Mouse (Mus musculus): ENCODE results near the gene Entr1. TPM values are rescaled to one million over a fixed set of nuclear protein-coding genes. Genes with fewer than 3 reads are reported as not detected.

Gene Entr1
- polyA plus RNA-seq, 1 experiment: 49.1 TPM

DNA sequence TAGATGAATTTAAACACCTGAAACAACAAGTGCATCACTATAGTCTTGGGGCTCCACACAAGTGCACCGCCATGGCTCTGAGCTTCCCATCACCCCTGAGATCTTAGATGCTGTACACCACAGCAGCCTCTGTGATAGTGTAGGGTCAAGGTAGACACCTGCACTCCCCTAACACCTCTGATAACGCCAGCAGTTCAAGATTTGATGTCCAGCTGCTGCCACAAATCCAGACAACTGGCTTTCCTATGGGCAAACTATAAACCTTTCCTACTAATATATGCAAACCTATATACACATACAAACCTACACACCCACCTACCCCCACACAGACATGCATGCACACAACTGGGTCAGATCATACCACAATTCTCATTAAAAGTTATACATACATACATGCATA, 35.4 kb upstream of the Entr1 start:
- Histone ChIP-seq H3ac (ENCODE audit: control insufficient read depth, insufficient read length, low read depth) (no peak overlapping the region), H3K4me3 (ENCODE audit: insufficient read depth, poor library complexity, severe bottlenecking) (no peak overlapping the region), H3K79me3 (ENCODE audit: low read depth) (no peaks in the 10 kb centered on the region), H3K27me3 (ENCODE audit: control insufficient read depth, insufficient read depth, insufficient read length) (no peaks in the 10 kb centered on the region), H3K36me3 (ENCODE audit: control insufficient read depth, insufficient read depth) (peaks cover 94% of the 10 kb centered on the region), H3K79me2 (ENCODE audit: control insufficient read depth, insufficient read depth) (no peaks in the 10 kb centered on the region)
- TF ChIP-seq FOSL1 (IDR thresholded peaks at IDR 0.05; ENCODE audit: insufficient read depth, low read length, poor library complexity, severe bottlenecking) (no peak), USF1 (IDR thresholded peaks at IDR 0.05; ENCODE audit: low read depth) (no peak), CEBPB (IDR thresholded peaks at IDR 0.05; ENCODE audit: low read depth) (no peak), CTCF (IDR thresholded peaks at IDR 0.05; ENCODE audit: control insufficient read depth, insufficient read depth, insufficient read length) (no peak), MYOG (IDR thresholded peaks at IDR 0.05; ENCODE audit: control insufficient read depth, extremely low read depth, insufficient read length) (no peak), MAX (IDR thresholded peaks at IDR 0.05) (no peak), MYOD1 (IDR thresholded peaks at IDR 0.05; ENCODE audit: control insufficient read depth, insufficient read length, low read depth) (no peak)

- no peak for TF ChIP-seq MYOD1 (IDR thresholded peaks at IDR 0.05; ENCODE audit: control insufficient read depth, insufficient read length, low read depth)
- peaks cover 81% of the 10 kb centered on the region for H3K36me3 ChIP-seq (ENCODE audit: control insufficient read depth, insufficient read depth)
Observed at GRCm38 (mm10) chr2:26423086-26423485, 34.0 kb upstream of the Entr1 start.

GRCm38 (mm10) chr2:26421969-26422368, 32.9 kb upstream of the Entr1 start:
- H3K4me3 ChIP-seq (ENCODE audit: insufficient read depth, poor library complexity, severe bottlenecking): no peak overlapping the region
- H3K36me3 ChIP-seq (ENCODE audit: control insufficient read depth, insufficient read depth): peaks cover 74% of the 10 kb centered on the region

More at GRCm38 (mm10) chr2:26423086-26423485, 34.0 kb upstream of the Entr1 start:
- H3ac ChIP-seq (ENCODE audit: control insufficient read depth, insufficient read length, low read depth): no peak overlapping the region
- H3K27me3 ChIP-seq (ENCODE audit: control insufficient read depth, insufficient read depth, insufficient read length): no peaks in the 10 kb centered on the region
- H3K79me3 ChIP-seq (ENCODE audit: low read depth): no peaks in the 10 kb centered on the region
- H3K4me3 ChIP-seq (ENCODE audit: insufficient read depth, poor library complexity, severe bottlenecking): no peak overlapping the region
- no peaks in the 10 kb centered on the region for H3K79me2 ChIP-seq (ENCODE audit: control insufficient read depth, insufficient read depth)

GRCm38 (mm10) chr2:26418120-26418519, 29.0 kb upstream of the Entr1 start:
- no peak overlapping the region for H3ac ChIP-seq (ENCODE audit: control insufficient read depth, insufficient read length, low read depth)
- TF ChIP-seq MAX (IDR thresholded peaks at IDR 0.05): no peak
- peak; percentile 34 for TF ChIP-seq CEBPB (IDR thresholded peaks at IDR 0.05; ENCODE audit: low read depth)
- no peak overlapping the region for H3K4me3 ChIP-seq (ENCODE audit: insufficient read depth, poor library complexity, severe bottlenecking)

More at GRCm38 (mm10) chr2:26421969-26422368, 32.9 kb upstream of the Entr1 start:
- no peak for TF ChIP-seq CEBPB (IDR thresholded peaks at IDR 0.05; ENCODE audit: low read depth)
- TF ChIP-seq MYOD1 (IDR thresholded peaks at IDR 0.05; ENCODE audit: control insufficient read depth, insufficient read length, low read depth): no peak
- TF ChIP-seq FOSL1 (IDR thresholded peaks at IDR 0.05; ENCODE audit: insufficient read depth, low read length, poor library complexity, severe bottlenecking): no peak
- no peak for TF ChIP-seq MYOG (IDR thresholded peaks at IDR 0.05; ENCODE audit: control insufficient read depth, extremely low read depth, insufficient read length)
- no peak for TF ChIP-seq MAX (IDR thresholded peaks at IDR 0.05)
- TF ChIP-seq CTCF (IDR thresholded peaks at IDR 0.05; ENCODE audit: control insufficient read depth, insufficient read depth, insufficient read length): no peak
- TF ChIP-seq USF1 (IDR thresholded peaks at IDR 0.05; ENCODE audit: low read depth): no peak
- H3K79me3 ChIP-seq (ENCODE audit: low read depth): no peaks in the 10 kb centered on the region
- no peaks in the 10 kb centered on the region for H3K27me3 ChIP-seq (ENCODE audit: control insufficient read depth, insufficient read depth, insufficient read length)
- no peak overlapping the region for H3ac ChIP-seq (ENCODE audit: control insufficient read depth, insufficient read length, low read depth)
- H3K79me2 ChIP-seq (ENCODE audit: control insufficient read depth, insufficient read depth): no peaks in the 10 kb centered on the region

GRCm38 (mm10) chr2:26417066-26417465, 27.9 kb upstream of the Entr1 start:
- H3K27me3 ChIP-seq (ENCODE audit: control insufficient read depth, insufficient read depth, insufficient read length): no peaks in the 10 kb centered on the region
- no peaks in the 10 kb centered on the region for H3K79me2 ChIP-seq (ENCODE audit: control insufficient read depth, insufficient read depth)
- TF ChIP-seq CTCF (IDR thresholded peaks at IDR 0.05; ENCODE audit: control insufficient read depth, insufficient read depth, insufficient read length) (no peak), MYOG (IDR thresholded peaks at IDR 0.05; ENCODE audit: control insufficient read depth, extremely low read depth, insufficient read length) (no peak), MAX (IDR thresholded peaks at IDR 0.05) (no peak), CEBPB (IDR thresholded peaks at IDR 0.05; ENCODE audit: low read depth) (no peak), FOSL1 (IDR thresholded peaks at IDR 0.05; ENCODE audit: insufficient read depth, low read length, poor library complexity, severe bottlenecking) (no peak), MYOD1 (IDR thresholded peaks at IDR 0.05; ENCODE audit: control insufficient read depth, insufficient read length, low read depth) (no peak), USF1 (IDR thresholded peaks at IDR 0.05; ENCODE audit: low read depth) (no peak)
- H3K4me3 ChIP-seq (ENCODE audit: insufficient read depth, poor library complexity, severe bottlenecking): no peak overlapping the region
- no peaks in the 10 kb centered on the region for H3K79me3 ChIP-seq (ENCODE audit: low read depth)
- peaks cover 57% of the 10 kb centered on the region for H3K36me3 ChIP-seq (ENCODE audit: control insufficient read depth, insufficient read depth)
- H3ac ChIP-seq (ENCODE audit: control insufficient read depth, insufficient read length, low read depth): no peak overlapping the region

More at GRCm38 (mm10) chr2:26418120-26418519, 29.0 kb upstream of the Entr1 start:
- Histone ChIP-seq H3K79me3 (ENCODE audit: low read depth) (no peaks in the 10 kb centered on the region), H3K36me3 (ENCODE audit: control insufficient read depth, insufficient read depth) (peaks cover 67% of the 10 kb centered on the region), H3K79me2 (ENCODE audit: control insufficient read depth, insufficient read depth) (no peaks in the 10 kb centered on the region), H3K27me3 (ENCODE audit: control insufficient read depth, insufficient read depth, insufficient read length) (no peaks in the 10 kb centered on the region)

DNA sequence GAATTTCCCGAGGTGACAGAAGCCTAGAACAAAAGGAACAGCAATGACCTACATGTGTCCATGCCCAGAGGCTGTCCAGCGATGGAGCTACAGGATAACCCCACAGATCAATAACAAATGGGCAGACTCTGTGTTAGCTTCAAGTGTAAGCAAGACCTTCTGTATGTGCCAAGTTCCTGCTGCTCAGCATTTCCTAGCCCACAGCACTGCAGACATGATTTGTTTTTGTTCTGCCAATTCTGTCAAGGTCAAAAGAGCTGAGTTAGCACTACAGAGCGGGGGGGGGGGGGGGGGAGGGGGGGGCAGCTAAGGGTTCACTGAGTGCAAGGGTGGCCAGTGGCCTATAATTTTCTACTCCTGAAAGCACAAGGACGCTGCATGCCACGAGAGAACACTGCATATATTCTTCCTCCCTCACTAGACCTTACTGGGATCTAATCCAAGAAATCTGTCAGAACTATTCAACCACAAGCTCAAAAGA, 21.9 kb upstream of the Entr1 start:
- peaks cover 28% of the 10 kb centered on the region for H3K79me2 ChIP-seq (ENCODE audit: control insufficient read depth, insufficient read depth)
- H3K4me3 ChIP-seq (ENCODE audit: insufficient read depth, poor library complexity, severe bottlenecking): no peak overlapping the region
- no peak overlapping the region for H3ac ChIP-seq (ENCODE audit: control insufficient read depth, insufficient read length, low read depth)
- no peaks in the 10 kb centered on the region for H3K27me3 ChIP-seq (ENCODE audit: control insufficient read depth, insufficient read depth, insufficient read length)
- no peak for TF ChIP-seq MAX (IDR thresholded peaks at IDR 0.05)
- TF ChIP-seq MYOD1 (IDR thresholded peaks at IDR 0.05; ENCODE audit: control insufficient read depth, insufficient read length, low read depth): no peak
- no peak for TF ChIP-seq MYOG (IDR thresholded peaks at IDR 0.05; ENCODE audit: control insufficient read depth, extremely low read depth, insufficient read length)
- no peak for TF ChIP-seq CTCF (IDR thresholded peaks at IDR 0.05; ENCODE audit: control insufficient read depth, insufficient read depth, insufficient read length)
- peaks cover 5% of the 10 kb centered on the region for H3K79me3 ChIP-seq (ENCODE audit: low read depth)
- peaks cover 42% of the 10 kb centered on the region for H3K36me3 ChIP-seq (ENCODE audit: control insufficient read depth, insufficient read depth)

Data from C2C12 (cell line).